Mouse (Mus musculus) forebrain, embryonic 11.5 days (tissue): ENCODE measurements around the gene Rps15a. TPM values are rescaled to one million over a fixed set of nuclear protein-coding genes. Genes with fewer than 3 reads are reported as not detected.

Experiments used
- ATAC-seq: fragments of 200-750 bp; cut with Nextera tagmentation; replicated peaks from 2 replicates; pipeline ENCODE4 v1.8.0; 2017; ENCODE audit warnings: moderate TSS enrichment; ENCODE audit not compliant: low FRiP score
- DNase-seq: peaks from one replicate; pipeline ENCODE4 v3.0.0-alpha.2; 2017; ENCODE audit warnings: low spot score
- H3K27ac ChIP-seq: fragments of 300-500 bp; sonication (generic); 2 replicates; pipeline ENCODE4 v1.5.1; 2014; ENCODE audit warnings: low read depth, low read length
- H3K27me3 ChIP-seq: fragments of 300-500 bp; sonication (generic); 2 replicates; pipeline ENCODE4 v1.6.1; 2014; ENCODE audit warnings: mild to moderate bottlenecking, low read length, mixed read lengths; ENCODE audit not compliant: control insufficient read depth, insufficient read depth
- H3K36me3 ChIP-seq: fragments of 300-500 bp; sonication (generic); 2 replicates; pipeline ENCODE4 v1.6.1; 2014; ENCODE audit warnings: mild to moderate bottlenecking, low read length, moderate library complexity, mixed read lengths; ENCODE audit not compliant: control insufficient read depth, insufficient read depth
- H3K4me1 ChIP-seq: fragments of 300-500 bp; sonication (generic); replicated peaks from 2 replicates; pipeline ENCODE4 v1.6.1; 2014; ENCODE audit warnings: low read length, mixed read lengths; ENCODE audit not compliant: control insufficient read depth, insufficient read depth
- H3K4me2 ChIP-seq: fragments of 300-500 bp; sonication (generic); 2 replicates; pipeline ENCODE4 v1.6.1; 2014; ENCODE audit warnings: low read depth, mild to moderate bottlenecking, low read length, moderate library complexity, mixed read lengths; ENCODE audit not compliant: severe bottlenecking
- H3K4me3 ChIP-seq: fragments of 300-500 bp; sonication (generic); 2 replicates; pipeline ENCODE4 v1.5.1; 2014; ENCODE audit warnings: low read depth, low read length
- H3K9ac ChIP-seq: fragments of 300-500 bp; sonication (generic); 2 replicates; pipeline ENCODE4 v1.6.1; 2014; ENCODE audit warnings: low read length
- H3K9me3 ChIP-seq: fragments of 300-500 bp; sonication (generic); 2 replicates; pipeline ENCODE4 v1.6.1; 2016; ENCODE audit warnings: low read length, mixed read lengths; ENCODE audit not compliant: control insufficient read depth
- whole genome bisulfite sequencing: fragments of 180-500 bp; shearing (Covaris S2); extraction: QIAGEN DNeasy Blood & Tissue Kit; methylation state at CpG from one replicate; pipeline ENCODE4 v1.1.7; 2014; 5-methylcytosine and 5-hydroxymethylcytosine counted together
- polyA plus RNA-seq: library from polyadenylated mRNA; unstranded; fragments of >200 nt; fragmentation: Nextera tagmentation; extraction: Ambion mirVana; gene quantifications from 2 replicates; pipeline ENCODE4 v1.2.1, GENCODE M21; 2014

Gene Rps15a
- polyA plus RNA-seq, 1 experiment from 2014 or later = 627 TPM

GRCm38 (mm10) chr7:118056300-118056699 is 59.7 kb downstream of the Rps15a start:
- H3K4me3 ChIP-seq = no peak overlapping the region
- H3K4me2 ChIP-seq = no peak overlapping the region
- WGBS = 87% methylated on average over 6 of the region's 6 CpGs
- no peaks in the 10 kb centered on the region for H3K4me1 ChIP-seq
- no peaks in the 10 kb centered on the region; the same call in 1 of the 2 replicates for H3K9me3 ChIP-seq
- H3K36me3 ChIP-seq = no peaks in the 10 kb centered on the region
- no peak overlapping the region for H3K27ac ChIP-seq
- H3K9ac ChIP-seq = no peak overlapping the region
- no peak for DNase-seq
- no peaks in the 10 kb centered on the region for H3K27me3 ChIP-seq
- no peak for ATAC-seq

Other genes with a start within 250 kb of the Rps15a start
- gene Arl6ip1, start 13.5 kb upstream of the Rps15a start, polyA plus RNA-seq = 463 and 475 TPM in 2 replicates
- 20.0 and 22.4 TPM in 2 replicates for gene Smg1, start 127.5 kb upstream of the Rps15a start, polyA plus RNA-seq